Mouse (Mus musculus): Measurements from ENCODE around the gene Sufu.

GRCm38 (mm10) chr19:46485847-46486246, 89.2 kb downstream of the Sufu start:
- TF ChIP-seq CTCF (IDR thresholded peaks at IDR 0.05; ENCODE audit: borderline replicate concordance, insufficient read depth, low read depth, low read length) (no peak), POLR2A (IDR thresholded peaks at IDR 0.05; ENCODE audit: borderline replicate concordance, insufficient read depth, low read length) (no peak)

All from cerebellum, adult 2 months (tissue).